In the genomic region with DNA sequence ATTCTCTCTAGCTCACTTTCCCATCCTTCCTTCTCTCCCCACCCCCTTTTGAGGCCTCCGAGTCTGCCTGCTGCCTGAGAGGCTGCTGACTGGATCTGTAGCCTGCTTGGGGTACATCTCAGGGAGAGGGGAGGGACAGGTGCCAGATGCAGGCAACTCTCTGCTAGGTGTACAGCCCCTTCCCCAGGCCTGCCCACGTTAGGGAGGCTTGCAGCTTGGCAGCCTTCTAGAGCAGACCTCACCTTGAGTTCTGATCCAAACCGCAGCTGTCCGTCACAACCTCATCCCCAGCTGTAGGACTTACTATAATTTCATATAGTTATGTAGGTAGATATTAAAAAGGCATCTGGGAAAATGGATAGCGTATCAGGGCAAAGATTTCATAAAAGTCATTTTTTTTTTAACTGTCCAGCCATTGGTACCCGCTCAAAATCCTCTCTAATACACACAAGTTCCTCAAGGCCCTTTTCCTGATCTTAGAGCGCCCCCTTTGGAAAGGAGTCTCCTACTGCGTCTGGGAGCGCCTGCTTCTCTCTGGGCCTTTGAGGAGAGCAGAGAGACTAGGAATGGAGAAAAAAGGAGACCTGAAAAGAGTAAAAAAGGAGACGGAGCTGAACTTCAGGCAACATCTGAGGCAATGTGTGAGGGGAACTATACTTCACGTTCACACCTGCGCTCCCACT, we compare ENCODE assay signal across 9 mouse cellular contexts.
DNase-seq lines count a peak whose midpoint lies in the region; ATAC-seq and TF ChIP-seq lines count a peak whose summit lies in the region.
"Had no signal": no experiment of that assay in that cellular context is flagged by ENCODE, and none has a peak within 500 bp of the region (broad histone marks: within the 10 kb centered on the region; RNA-seq: fewer than 3 reads in every experiment).

No protein-coding gene starts in this region.

- H3K9ac ChIP-seq in neural tube, embryonic 15.5 days (replicated peaks) = no peak overlapping the region
- H3K9ac ChIP-seq in hindbrain, embryonic 16.5 days (ENCODE audit: low read depth, low read length) = no peak overlapping the region
- no peak overlapping the region for H3K9ac ChIP-seq in liver, embryonic 14.5 days (replicated peaks)

- no peak overlapping the region for H3K27ac ChIP-seq in neural tube, embryonic 15.5 days (replicated peaks)
- H3K27ac ChIP-seq in hindbrain, embryonic 16.5 days (ENCODE audit: low read depth, low read length) = no peak overlapping the region
- no peak overlapping the region for H3K27ac ChIP-seq in liver, embryonic 14.5 days

- no peak overlapping the region for H3K4me2 ChIP-seq in neural tube, embryonic 15.5 days
- no peak overlapping the region for H3K4me2 ChIP-seq in hindbrain, embryonic 16.5 days (ENCODE audit: low read length)
- H3K4me2 ChIP-seq in liver, embryonic 14.5 days (ENCODE audit: low read depth) = no peak overlapping the region

- DNase-seq in neural tube, embryonic 10.5 days (ENCODE audit: extremely low spot score, low spot score) = peak; percentile 68
- DNase-seq in adrenal gland, postnatal 10 days = peak; percentile 72
- DNase-seq in embryo, embryonic 11 days = peak; percentile 88
- DNase-seq in liver, embryonic 14.5 days (ENCODE audit: low read depth in 3 of 3, low spot score in 3 of 3) = peak in 1 of 3 experiments; percentile 17
- DNase-seq in right cerebral cortex, postnatal 25 days = peak; percentile 62
- DNase-seq in spleen, adult 18-20 months = no peak

- 37% methylated on average over 12 of the region's 12 CpGs for WGBS in neural tube, embryonic 15.5 days
- 37% methylated on average over 12 of the region's 12 CpGs for WGBS in hindbrain, embryonic 16.5 days
- WGBS in liver, embryonic 14.5 days (ENCODE audit: insufficient replicate concordance) = 32% methylated on average over 12 of the region's 12 CpGs

- no peaks in the 10 kb centered on the region for H3K36me3 ChIP-seq in neural tube, embryonic 15.5 days
- H3K36me3 ChIP-seq in hindbrain, embryonic 16.5 days (ENCODE audit: control insufficient read depth, insufficient read depth, low read length) = no peaks in the 10 kb centered on the region
- H3K36me3 ChIP-seq in liver, embryonic 14.5 days (replicated peaks; ENCODE audit: control insufficient read depth, insufficient read depth, low read depth) = no peaks in the 10 kb centered on the region

- H3K4me1 ChIP-seq in neural tube, embryonic 15.5 days = peaks cover 3% of the 10 kb centered on the region; the same call in 1 of the 2 replicates
- peaks cover 5% of the 10 kb centered on the region; the same call in 1 of the 2 replicates for H3K4me1 ChIP-seq in hindbrain, embryonic 16.5 days (ENCODE audit: control insufficient read depth, insufficient read depth, low read depth, low read length)
- H3K4me1 ChIP-seq in liver, embryonic 14.5 days (replicated peaks; ENCODE audit: control insufficient read depth in 2 of 2, insufficient read depth in 2 of 2, low read length in 1 of 2) = no peaks in the 10 kb centered on the region

- TF ChIP-seq CTCF in liver, embryonic 14.5 days (IDR thresholded peaks at IDR 0.05; ENCODE audit: low read depth) = peak; percentile 56

- TF ChIP-seq EP300 in liver, embryonic 14.5 days (IDR thresholded peaks at IDR 0.05; ENCODE audit: low read depth) = no peak

- H3K9me3 ChIP-seq in neural tube, embryonic 15.5 days (replicated peaks) = no peaks in the 10 kb centered on the region
- H3K9me3 ChIP-seq in hindbrain, embryonic 16.5 days (ENCODE audit: control insufficient read depth, low read length) = no peaks in the 10 kb centered on the region
- H3K9me3 ChIP-seq in liver, embryonic 14.5 days (ENCODE audit: control insufficient read depth, low read length) = no peaks in the 10 kb centered on the region

- H3K27me3 ChIP-seq in neural tube, embryonic 15.5 days (replicated peaks) = peaks cover 2% of the 10 kb centered on the region; the same call in 1 of the 2 replicates
- H3K27me3 ChIP-seq in hindbrain, embryonic 16.5 days (replicated peaks; ENCODE audit: control insufficient read depth, insufficient read depth, low read length) = peaks cover 3% of the 10 kb centered on the region; the same call in 1 of the 2 replicates
- no peaks in the 10 kb centered on the region; the same call in 1 of the 2 replicates for H3K27me3 ChIP-seq in liver, embryonic 14.5 days (ENCODE audit: control insufficient read depth, insufficient read depth, low read length)

- H3K4me3 ChIP-seq in neural tube, embryonic 15.5 days (replicated peaks) = no peak overlapping the region
- no peak overlapping the region for H3K4me3 ChIP-seq in hindbrain, embryonic 16.5 days (ENCODE audit: low read length)
- no peak overlapping the region for H3K4me3 ChIP-seq in liver, embryonic 14.5 days (ENCODE audit: insufficient read depth in 1 of 2, low read depth in 2 of 2, low read length in 2 of 2)
- H3K4me3 ChIP-seq: myocyte had no signal

- no peak for ATAC-seq in neural tube, embryonic 15.5 days (ENCODE audit: low FRiP score)
- peak; percentile 67; the same call in 1 of the 2 replicates for ATAC-seq in hindbrain, embryonic 16.5 days
- no peak for ATAC-seq in liver, embryonic 14.5 days (ENCODE audit: insufficient read depth)

Comparison
In these comparisons a context has a peak if more than half of its experiments do, and no peak if none do; other contexts are left out.
1. DNase-seq: peak in neural tube, embryonic 10.5 days (single experiment), adrenal gland, postnatal 10 days (single experiment), embryo, embryonic 11 days (single experiment) and right cerebral cortex, postnatal 25 days (single experiment); none in spleen, adult 18-20 months (0 of 2).